Mouse (Mus musculus) kidney, postnatal 0 days (tissue): Measurements from ENCODE around the gene Gm17542. TPM values are rescaled to one million over a fixed set of nuclear protein-coding genes. Genes with fewer than 3 reads are reported as not detected.
A peak's percentile ranks its signal among the peaks of the same experiment; 100 is the strongest.

Experiments
- ATAC-seq: fragments of 200-750 bp; cut with Nextera tagmentation; replicated peaks from 2 replicates; pipeline ENCODE4 v1.8.0; 2017; ENCODE audit warnings: low read depth, moderate number of reproducible peaks, moderate TSS enrichment, moderate library complexity; ENCODE audit not compliant: low FRiP score
- DNase-seq: peaks from one replicate; pipeline ENCODE4 v3.0.0-alpha.2; 2016; ENCODE audit warnings: low spot score
- H3K27ac ChIP-seq: fragments of 300-500 bp; sonication (generic); 2 replicates; pipeline ENCODE4 v1.5.1; 2014; ENCODE audit warnings: mild to moderate bottlenecking
- H3K27me3 ChIP-seq: fragments of 300-500 bp; sonication (generic); 2 replicates; pipeline ENCODE4 v1.6.1; 2014; ENCODE audit warnings: low read length, mixed read lengths; ENCODE audit not compliant: insufficient read depth
- H3K36me3 ChIP-seq: fragments of 300-500 bp; sonication (generic); 2 replicates; pipeline ENCODE4 v1.6.1; 2014; ENCODE audit warnings: low read length, mixed read lengths; ENCODE audit not compliant: insufficient read depth
- H3K4me1 ChIP-seq: fragments of 300-500 bp; sonication (generic); replicated peaks from 2 replicates; pipeline ENCODE4 v1.6.1; 2014; ENCODE audit warnings: antibody characterized with exemption, low read length, mixed read lengths; ENCODE audit not compliant: insufficient read depth
- H3K4me2 ChIP-seq: fragments of 300-500 bp; sonication (generic); 2 replicates; pipeline ENCODE4 v1.6.1; 2014; ENCODE audit warnings: mild to moderate bottlenecking, low read length, moderate library complexity, mixed read lengths
- H3K4me3 ChIP-seq: fragments of 300-500 bp; sonication (generic); replicated peaks from 2 replicates; pipeline ENCODE4 v1.5.1; 2014; ENCODE audit warnings: low read depth, low read length
- H3K9ac ChIP-seq: fragments of 300-500 bp; sonication (generic); 2 replicates; pipeline ENCODE4 v1.6.1; 2014; ENCODE audit warnings: low read depth, low read length
- H3K9me3 ChIP-seq: fragments of 300-500 bp; sonication (generic); replicated peaks from 2 replicates; pipeline ENCODE4 v1.6.1; 2016; ENCODE audit warnings: low read length, inconsistent platforms, mixed read lengths
- CTCF ChIP-seq: IDR thresholded peaks from 2 replicates; pipeline ENCODE4 v1.5.1; 2016; ENCODE audit warnings: antibody characterized with exemption, low read depth, mild to moderate bottlenecking, moderate library complexity
- WGBS: fragments of 180-500 bp; shearing (Covaris S2); extraction: QIAGEN DNeasy Blood & Tissue Kit; methylation state at CpG from one replicate; pipeline ENCODE4 v1.1.7; 2014; 5-methylcytosine and 5-hydroxymethylcytosine counted together
- polyA plus RNA-seq: library from polyadenylated mRNA; unstranded; fragments of >200 nt; fragmentation: Nextera tagmentation; extraction: Ambion mirVana; gene quantifications from 2 replicates; pipeline ENCODE4 v1.2.1, GENCODE M21; 2015

The Gm17542 gene
- polyA plus RNA-seq, 1 experiment from 2014 or later, result not detected

GRCm38 (mm10) chr10:58709021-58709420 lies 9.0 kb downstream of the Gm17542 start:
- Histone ChIP-seq H3K4me1 (no peaks in the 10 kb centered on the region; the same call in 1 of the 2 replicates), H3K4me3 (no peak overlapping the region), H3K9ac (no peak overlapping the region), H3K27ac (no peak overlapping the region), H3K36me3 (no peaks in the 10 kb centered on the region), H3K9me3 (no peaks in the 10 kb centered on the region), H3K4me2 (no peak overlapping the region), H3K27me3 (no peaks in the 10 kb centered on the region)
- no peak for ATAC-seq
- no peak for TF ChIP-seq CTCF
- 86% methylated on average over 4 of the region's 4 CpGs for WGBS
- no peak for DNase-seq

DNA sequence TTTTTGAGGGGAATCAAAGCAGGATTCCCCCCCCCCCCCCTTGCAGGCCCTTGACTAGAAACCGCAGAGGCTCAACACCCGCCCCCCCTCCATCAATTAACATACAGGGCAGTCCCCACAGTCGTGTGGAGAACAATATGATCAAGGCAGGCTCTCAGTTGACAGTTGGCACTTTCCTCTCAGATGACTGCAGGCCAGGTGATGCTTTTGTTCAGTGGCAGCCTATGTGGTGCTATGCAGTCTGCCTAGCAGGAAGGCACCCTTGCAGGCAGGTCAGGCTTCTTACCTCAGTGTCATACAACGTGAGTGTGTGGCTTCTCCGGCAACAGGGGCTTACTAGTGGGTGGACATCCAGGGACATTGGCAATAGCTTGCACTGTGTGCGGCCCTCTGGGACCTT lies 17.4 kb downstream of the Gm17542 start:
- no peak for TF ChIP-seq CTCF
- DNase-seq, result no peak
- 0 out of 2 replicates have a peak overlapping the region, but pooled peaks have one; percentile 4 for H3K4me2 ChIP-seq
- H3K4me1 ChIP-seq, result no peaks in the 10 kb centered on the region
- no peak overlapping the region for H3K9ac ChIP-seq
- H3K9me3 ChIP-seq, result no peaks in the 10 kb centered on the region
- H3K27ac ChIP-seq, result no peak overlapping the region
- H3K27me3 ChIP-seq, result no peaks in the 10 kb centered on the region
- WGBS, result 54% methylated on average over 6 of the region's 6 CpGs
- H3K4me3 ChIP-seq, result no peak overlapping the region
- no peak for ATAC-seq
- H3K36me3 ChIP-seq, result no peaks in the 10 kb centered on the region

- H3K27me3 ChIP-seq, result no peaks in the 10 kb centered on the region
- H3K36me3 ChIP-seq, result no peaks in the 10 kb centered on the region
- no peak overlapping the region for H3K27ac ChIP-seq
- H3K9me3 ChIP-seq, result no peaks in the 10 kb centered on the region
- DNase-seq (no peak), ATAC-seq (no peak)
- no peaks in the 10 kb centered on the region for H3K4me1 ChIP-seq
- no peak overlapping the region for H3K4me3 ChIP-seq
- H3K4me2 ChIP-seq, result 0 out of 2 replicates have a peak overlapping the region, but pooled peaks have one; percentile 4
- WGBS, result 35% methylated on average over 4 of the region's 4 CpGs
- H3K9ac ChIP-seq, result no peak overlapping the region
- TF ChIP-seq CTCF, result no peak
Observed at GRCm38 (mm10) chr10:58700160-58700559, 17.9 kb downstream of the Gm17542 start.

DNA sequence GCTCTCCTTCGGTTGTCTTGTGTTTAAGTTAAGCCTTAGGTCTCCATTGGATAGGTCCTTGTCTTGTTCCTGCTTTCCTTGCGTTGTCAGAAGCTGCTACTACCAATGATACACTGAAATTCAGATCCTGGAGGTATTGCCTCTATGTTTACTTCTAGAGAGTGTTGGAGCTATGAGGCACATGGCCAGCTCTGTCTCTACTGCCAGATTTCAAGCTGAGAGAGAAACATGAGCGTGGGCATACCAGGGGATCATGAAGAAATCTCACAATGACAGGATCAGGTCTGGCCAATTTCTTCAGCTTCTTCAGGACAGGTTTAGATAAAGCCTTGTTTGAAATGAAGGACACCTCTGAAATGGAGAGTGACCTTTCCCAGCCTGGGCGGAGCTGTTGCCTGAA lies 19.1 kb downstream of the Gm17542 start:
- TF ChIP-seq CTCF, result no peak
- 86% methylated on average over 4 of the region's 4 CpGs for whole genome bisulfite sequencing
- Histone ChIP-seq H3K9me3 (no peaks in the 10 kb centered on the region), H3K27me3 (no peaks in the 10 kb centered on the region), H3K4me2 (no peak overlapping the region), H3K36me3 (no peaks in the 10 kb centered on the region), H3K27ac (no peak overlapping the region), H3K4me1 (no peaks in the 10 kb centered on the region), H3K9ac (no peak overlapping the region), H3K4me3 (no peak overlapping the region)
- no peak for DNase-seq
- ATAC-seq, result no peak

- no peaks in the 10 kb centered on the region for H3K4me1 ChIP-seq
- DNase-seq (no peak), ATAC-seq (0 out of 2 replicates have a peak, but pooled peaks have one; percentile 13)
- H3K4me3 ChIP-seq, result no peak overlapping the region
- H3K27me3 ChIP-seq, result no peaks in the 10 kb centered on the region
- 67% methylated on average over 6 of the region's 7 CpGs for WGBS
- H3K9me3 ChIP-seq, result no peaks in the 10 kb centered on the region
- H3K27ac ChIP-seq, result no peak overlapping the region
- H3K9ac ChIP-seq, result no peak overlapping the region
- no peak overlapping the region for H3K4me2 ChIP-seq
- no peak for TF ChIP-seq CTCF
- no peaks in the 10 kb centered on the region for H3K36me3 ChIP-seq
Observed at GRCm38 (mm10) chr10:58691051-58691450, 27.0 kb downstream of the Gm17542 start.

DNA sequence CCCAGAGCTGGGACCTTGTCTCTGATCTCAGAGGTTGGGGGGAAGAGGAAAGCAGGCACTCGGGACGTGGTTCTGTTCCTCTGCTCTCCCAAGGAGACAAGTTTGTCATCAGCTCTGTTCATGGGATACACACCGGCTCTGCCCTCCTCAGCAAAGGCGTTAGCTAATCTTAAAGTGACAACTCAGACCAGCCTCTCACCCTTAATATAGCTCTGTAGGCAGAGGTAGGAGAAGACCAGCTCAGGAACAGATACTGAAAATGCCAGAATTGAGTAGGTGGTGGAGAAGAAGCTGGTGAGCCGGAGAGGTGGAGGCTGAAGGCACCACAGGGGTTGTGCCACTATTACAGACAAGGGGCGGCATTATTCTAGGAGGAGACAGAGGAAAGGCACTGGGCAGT lies 38.7 kb downstream of the Gm17542 start:
- H3K4me3 ChIP-seq, result no peak overlapping the region
- H3K9me3 ChIP-seq, result no peaks in the 10 kb centered on the region
- H3K4me2 ChIP-seq, result no peak overlapping the region
- ATAC-seq (no peak), DNase-seq (no peak)
- H3K27ac ChIP-seq, result no peak overlapping the region
- WGBS, result 81% methylated on average over 6 of the region's 6 CpGs
- no peaks in the 10 kb centered on the region for H3K4me1 ChIP-seq
- no peaks in the 10 kb centered on the region for H3K36me3 ChIP-seq
- TF ChIP-seq CTCF, result no peak
- H3K27me3 ChIP-seq, result no peaks in the 10 kb centered on the region
- H3K9ac ChIP-seq, result no peak overlapping the region

- Histone ChIP-seq H3K4me3 (peak within 1 kb of the TSS; percentile 19; the same call in 1 of the 2 replicates), H3K9ac (no peak within 1 kb of the TSS), H3K36me3 (no peaks in the 10 kb centered on the region), H3K4me2 (peak within 1 kb of the TSS; percentile 50), H3K27me3 (no peaks in the 10 kb centered on the region), H3K27ac (no peak within 1 kb of the TSS), H3K9me3 (no peaks in the 10 kb centered on the region), H3K4me1 (no peaks in the 10 kb centered on the region)
- DNase-seq (peak; percentile 90), ATAC-seq (peak; percentile 86)
- TF ChIP-seq CTCF, result peak; percentile 94
- WGBS, result 3% methylated on average over 20 of the region's 20 CpGs
Observed at GRCm38 (mm10) chr10:58675533-58675932, 42.5 kb downstream of the Gm17542 start, which contains the start of gene Edar. Gene Edar (minus strand): TSS chr10:58675654.
